Mouse (Mus musculus): ENCODE results near the gene Tjp1. TPM values are rescaled to one million over a fixed set of nuclear protein-coding genes. Genes with fewer than 3 reads are reported as not detected.

Tjp1 gene
- polyA plus RNA-seq, 1 experiment from 2014 or later: 21.7 TPM

DNA sequence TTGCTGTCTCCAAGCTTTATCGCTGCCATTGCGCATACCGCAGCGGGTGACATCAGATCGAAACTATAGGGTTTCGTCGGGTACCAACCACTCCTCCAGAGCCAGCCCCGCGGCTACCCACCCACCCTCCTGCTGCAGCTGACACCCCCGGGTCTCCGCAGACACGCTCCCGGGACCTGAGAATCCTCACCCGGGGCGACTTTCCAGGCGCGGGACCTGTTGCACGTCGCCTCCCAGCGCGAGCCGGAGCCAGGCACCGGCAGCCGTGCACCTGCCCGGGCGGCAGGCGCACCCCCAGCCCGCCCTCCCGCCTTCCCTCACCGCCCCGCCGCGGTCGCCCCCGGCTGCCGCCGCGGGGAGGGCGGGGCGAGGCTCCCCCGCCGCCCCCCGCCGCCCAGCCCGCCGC is 157.2 kb downstream of the Tjp1 start:
- WGBS: 1% methylated on average over 34 of the region's 46 CpGs
- Histone ChIP-seq H3K4me3 (ENCODE audit: low read depth, low read length) (peak overlapping the region; percentile 93), H3K36me3 (ENCODE audit: control insufficient read depth, insufficient read depth, low read length) (no peaks in the 10 kb centered on the region), H3K9me3 (ENCODE audit: control insufficient read depth, low read length) (no peaks in the 10 kb centered on the region), H3K27ac (ENCODE audit: low read depth, low read length) (peak overlapping the region; percentile 75), H3K4me2 (peak overlapping the region; percentile 61), H3K4me1 (ENCODE audit: control insufficient read depth, insufficient read depth, low read length) (peaks cover 15% of the 10 kb centered on the region), H3K9ac (ENCODE audit: low read length) (peak overlapping the region; percentile 82), H3K27me3 (ENCODE audit: control insufficient read depth, insufficient read depth, low read length) (no peaks in the 10 kb centered on the region)
- DNase-seq (ENCODE audit: low spot score, missing footprints) (peak; percentile 94), ATAC-seq (ENCODE audit: low FRiP score) (no peak; the same call in none of the 2 replicates)

DNA sequence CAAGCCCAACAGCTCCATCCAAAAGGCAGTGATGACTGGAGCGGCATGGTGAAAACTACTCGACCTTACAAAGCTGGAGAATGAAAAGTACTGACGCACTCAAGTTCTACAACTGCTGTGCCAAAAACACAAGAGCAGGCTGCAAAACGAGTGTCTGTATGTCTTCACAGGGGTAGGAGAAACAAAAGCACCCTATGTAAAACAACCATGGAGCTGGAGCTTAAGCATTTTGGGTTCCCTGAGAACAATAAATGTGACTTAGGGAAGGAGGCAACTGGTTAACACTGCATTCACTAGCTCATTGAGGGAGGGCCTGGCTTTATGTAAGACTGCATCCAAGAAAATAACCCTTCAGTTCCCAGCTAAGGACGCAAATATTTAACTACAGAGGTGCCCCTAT is 158.5 kb downstream of the Tjp1 start:
- peak overlapping the region; percentile 46 for H3K4me2 ChIP-seq
- peak overlapping the region; percentile 37; the same call in 1 of the 2 replicates for H3K9ac ChIP-seq (ENCODE audit: low read length)
- H3K4me3 ChIP-seq (ENCODE audit: low read depth, low read length): peak overlapping the region; percentile 13
- DNase-seq (ENCODE audit: low spot score, missing footprints) (no peak), ATAC-seq (ENCODE audit: low FRiP score) (no peak)
- H3K4me1 ChIP-seq (ENCODE audit: control insufficient read depth, insufficient read depth, low read length): peaks cover 15% of the 10 kb centered on the region
- WGBS: 17% methylated on average over 5 of the region's 5 CpGs
- no peak overlapping the region for H3K27ac ChIP-seq (ENCODE audit: low read depth, low read length)
- H3K9me3 ChIP-seq (ENCODE audit: control insufficient read depth, low read length): no peaks in the 10 kb centered on the region
- H3K27me3 ChIP-seq (ENCODE audit: control insufficient read depth, insufficient read depth, low read length): no peaks in the 10 kb centered on the region
- H3K36me3 ChIP-seq (ENCODE audit: control insufficient read depth, insufficient read depth, low read length): no peaks in the 10 kb centered on the region

DNA sequence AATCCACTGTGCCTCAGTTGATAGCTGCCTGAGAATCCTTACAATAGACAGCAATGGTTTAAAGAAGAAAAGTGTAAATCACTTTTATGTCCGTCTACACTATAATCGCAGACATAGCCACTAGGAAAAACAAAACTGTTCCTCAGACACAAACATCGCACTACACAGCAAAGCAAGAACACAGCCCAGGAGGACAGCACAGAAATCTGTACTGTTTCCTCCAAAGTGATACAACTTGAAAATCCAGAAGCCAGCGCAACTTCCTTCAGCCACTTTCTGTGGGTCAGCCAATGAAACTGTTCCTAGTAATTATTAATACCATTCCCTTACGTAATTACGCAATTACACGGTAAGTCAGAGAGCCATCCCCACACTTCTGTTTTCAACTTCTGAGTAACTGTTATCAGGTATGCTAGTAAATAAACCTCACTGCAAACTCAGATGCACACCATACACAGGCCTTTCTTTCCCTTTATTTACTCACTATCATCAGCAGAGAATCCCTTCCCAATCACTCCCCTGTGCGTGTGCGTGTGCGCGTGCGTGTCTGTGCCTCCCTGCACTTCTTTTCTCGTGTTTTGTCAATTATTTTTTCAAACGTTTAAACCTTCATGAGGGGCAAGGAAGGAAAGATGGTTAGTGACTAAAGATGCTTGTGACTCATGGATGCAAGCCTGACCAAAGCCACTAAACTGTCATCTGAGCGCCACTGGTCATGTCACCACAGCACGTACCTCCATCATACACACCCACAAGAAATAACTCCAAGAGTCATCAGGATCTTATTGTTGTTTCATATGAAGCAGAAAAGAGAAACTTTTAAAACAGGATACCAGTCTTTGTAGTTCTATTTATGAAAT is 160.0 kb downstream of the Tjp1 start:
- no peaks in the 10 kb centered on the region for H3K9me3 ChIP-seq (ENCODE audit: control insufficient read depth, low read length)
- H3K4me2 ChIP-seq: no peak overlapping the region
- ATAC-seq (ENCODE audit: low FRiP score) (no peak), DNase-seq (ENCODE audit: low spot score, missing footprints) (peak; percentile 68)
- no peaks in the 10 kb centered on the region for H3K27me3 ChIP-seq (ENCODE audit: control insufficient read depth, insufficient read depth, low read length)
- H3K27ac ChIP-seq (ENCODE audit: low read depth, low read length): no peak overlapping the region
- no peak overlapping the region for H3K4me3 ChIP-seq (ENCODE audit: low read depth, low read length)
- no peak overlapping the region for H3K9ac ChIP-seq (ENCODE audit: low read length)
- WGBS: 86% methylated on average over 16 of the region's 16 CpGs
- H3K4me1 ChIP-seq (ENCODE audit: control insufficient read depth, insufficient read depth, low read length): peaks cover 15% of the 10 kb centered on the region
- no peaks in the 10 kb centered on the region for H3K36me3 ChIP-seq (ENCODE audit: control insufficient read depth, insufficient read depth, low read length)

DNA sequence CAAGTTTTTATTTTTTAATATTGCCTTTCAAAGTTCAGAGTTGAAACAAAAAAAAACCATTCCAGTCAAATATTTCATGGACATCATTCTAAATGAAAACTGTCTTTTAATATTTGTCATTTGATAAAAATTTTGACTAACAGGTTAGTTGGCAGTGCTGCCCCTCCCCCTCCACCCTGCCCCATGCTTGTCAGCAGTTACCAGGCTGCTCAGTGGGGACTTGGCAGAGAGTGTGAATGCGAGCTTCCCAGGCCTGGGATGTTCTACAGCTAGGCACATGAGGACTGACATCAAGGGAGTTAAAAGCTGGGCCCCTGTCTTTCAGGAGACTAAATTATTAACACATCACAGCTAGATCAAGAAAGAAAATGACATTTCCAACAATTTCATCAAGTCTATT is 161.4 kb downstream of the Tjp1 start:
- DNase-seq (ENCODE audit: low spot score, missing footprints): no peak
- H3K27me3 ChIP-seq (ENCODE audit: control insufficient read depth, insufficient read depth, low read length): no peaks in the 10 kb centered on the region
- WGBS: 4% methylated on average over 1 of the region's 1 CpGs

DNA sequence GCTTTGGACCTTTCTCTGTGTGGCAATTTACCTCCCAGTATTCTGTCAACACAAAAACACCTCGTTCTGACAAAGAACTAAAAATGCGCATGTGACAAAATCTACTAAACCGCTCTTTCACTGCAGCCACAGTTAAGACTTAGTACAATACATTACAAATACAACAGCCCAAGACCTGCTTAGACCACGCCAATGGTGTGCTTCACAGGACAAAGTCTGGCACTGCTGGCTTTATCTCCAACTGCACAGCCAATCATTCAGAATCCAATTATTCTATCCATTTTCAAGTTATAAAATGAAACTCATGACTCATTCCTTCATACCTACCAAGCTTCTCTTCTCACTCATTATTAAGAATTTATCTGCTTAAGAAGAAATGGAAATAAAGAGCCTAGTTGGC is 162.0 kb downstream of the Tjp1 start:
- WGBS: 79% methylated on average over 4 of the region's 4 CpGs
- Histone ChIP-seq H3K27ac (ENCODE audit: low read depth, low read length) (no peak overlapping the region), H3K4me3 (ENCODE audit: low read depth, low read length) (no peak overlapping the region), H3K27me3 (ENCODE audit: control insufficient read depth, insufficient read depth, low read length) (no peaks in the 10 kb centered on the region), H3K9me3 (ENCODE audit: control insufficient read depth, low read length) (no peaks in the 10 kb centered on the region), H3K4me2 (no peak overlapping the region), H3K4me1 (ENCODE audit: control insufficient read depth, insufficient read depth, low read length) (peaks cover 15% of the 10 kb centered on the region), H3K36me3 (ENCODE audit: control insufficient read depth, insufficient read depth, low read length) (no peaks in the 10 kb centered on the region), H3K9ac (ENCODE audit: low read length) (no peak overlapping the region)
- ATAC-seq (ENCODE audit: low FRiP score) (no peak), DNase-seq (ENCODE audit: low spot score, missing footprints) (no peak)

More for the DNA sequence above, 161.4 kb downstream of the Tjp1 start:
- Histone ChIP-seq H3K4me3 (ENCODE audit: low read depth, low read length) (no peak overlapping the region), H3K27ac (ENCODE audit: low read depth, low read length) (no peak overlapping the region), H3K9me3 (ENCODE audit: control insufficient read depth, low read length) (no peaks in the 10 kb centered on the region), H3K9ac (ENCODE audit: low read length) (no peak overlapping the region), H3K36me3 (ENCODE audit: control insufficient read depth, insufficient read depth, low read length) (no peaks in the 10 kb centered on the region), H3K4me2 (no peak overlapping the region), H3K4me1 (ENCODE audit: control insufficient read depth, insufficient read depth, low read length) (peaks cover 15% of the 10 kb centered on the region)
- ATAC-seq (ENCODE audit: low FRiP score): no peak

DNA sequence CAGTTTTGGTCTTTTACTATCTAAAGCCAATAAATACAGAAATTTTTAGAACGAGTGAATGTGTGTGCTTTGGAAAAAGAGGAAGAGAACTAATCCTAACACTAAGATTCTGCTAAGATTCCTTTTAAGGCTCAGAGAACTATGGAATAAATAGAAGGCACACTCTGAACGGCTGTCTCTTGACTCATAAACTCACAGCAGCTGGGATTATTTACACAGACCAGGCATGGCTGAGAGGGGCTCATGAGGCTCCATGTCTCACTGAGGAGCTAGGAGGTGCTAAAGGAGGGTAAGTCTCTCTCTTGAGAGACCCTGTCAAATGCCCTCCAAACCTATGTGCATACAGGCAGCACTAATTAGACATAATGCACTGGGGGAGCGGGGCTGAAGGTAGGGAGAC is 167.3 kb downstream of the Tjp1 start:
- Histone ChIP-seq H3K36me3 (ENCODE audit: control insufficient read depth, insufficient read depth, low read length) (no peaks in the 10 kb centered on the region), H3K4me3 (ENCODE audit: low read depth, low read length) (no peak overlapping the region), H3K4me2 (no peak overlapping the region), H3K4me1 (ENCODE audit: control insufficient read depth, insufficient read depth, low read length) (peaks cover 3% of the 10 kb centered on the region), H3K9me3 (ENCODE audit: control insufficient read depth, low read length) (no peaks in the 10 kb centered on the region), H3K27ac (ENCODE audit: low read depth, low read length) (no peak overlapping the region), H3K9ac (ENCODE audit: low read length) (no peak overlapping the region), H3K27me3 (ENCODE audit: control insufficient read depth, insufficient read depth, low read length) (no peaks in the 10 kb centered on the region)
- 67% methylated on average over 3 of the region's 3 CpGs for WGBS
- DNase-seq (ENCODE audit: low spot score, missing footprints) (no peak), ATAC-seq (ENCODE audit: low FRiP score) (peak; percentile 42; the same call in 1 of the 2 replicates)

DNA sequence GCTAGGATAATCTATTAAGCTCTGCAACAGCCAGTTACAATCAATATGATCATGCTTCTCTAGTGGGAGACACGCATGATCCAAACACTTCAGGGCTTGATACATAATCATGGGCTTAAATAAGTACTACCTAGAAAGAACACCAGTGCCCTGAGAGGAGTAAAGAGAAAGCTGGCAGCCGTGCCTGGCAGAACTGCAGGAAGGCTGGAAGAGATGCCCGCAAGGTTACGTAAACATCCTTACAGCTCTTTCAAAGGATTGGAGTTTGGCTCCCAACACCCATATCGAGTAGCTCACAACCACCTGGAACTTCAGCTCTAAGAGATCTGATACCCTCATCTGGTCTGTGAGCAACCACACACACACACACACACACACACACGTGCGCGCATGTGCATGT is 167.8 kb downstream of the Tjp1 start:
- Histone ChIP-seq H3K36me3 (ENCODE audit: control insufficient read depth, insufficient read depth, low read length) (no peaks in the 10 kb centered on the region), H3K27me3 (ENCODE audit: control insufficient read depth, insufficient read depth, low read length) (no peaks in the 10 kb centered on the region), H3K27ac (ENCODE audit: low read depth, low read length) (no peak overlapping the region), H3K4me2 (no peak overlapping the region), H3K9me3 (ENCODE audit: control insufficient read depth, low read length) (no peaks in the 10 kb centered on the region), H3K4me3 (ENCODE audit: low read depth, low read length) (no peak overlapping the region), H3K9ac (ENCODE audit: low read length) (no peak overlapping the region), H3K4me1 (ENCODE audit: control insufficient read depth, insufficient read depth, low read length) (peaks cover 3% of the 10 kb centered on the region)
- ATAC-seq (ENCODE audit: low FRiP score): no peak
- DNase-seq (ENCODE audit: low spot score, missing footprints): no peak
- 84% methylated on average over 8 of the region's 8 CpGs for WGBS

DNA sequence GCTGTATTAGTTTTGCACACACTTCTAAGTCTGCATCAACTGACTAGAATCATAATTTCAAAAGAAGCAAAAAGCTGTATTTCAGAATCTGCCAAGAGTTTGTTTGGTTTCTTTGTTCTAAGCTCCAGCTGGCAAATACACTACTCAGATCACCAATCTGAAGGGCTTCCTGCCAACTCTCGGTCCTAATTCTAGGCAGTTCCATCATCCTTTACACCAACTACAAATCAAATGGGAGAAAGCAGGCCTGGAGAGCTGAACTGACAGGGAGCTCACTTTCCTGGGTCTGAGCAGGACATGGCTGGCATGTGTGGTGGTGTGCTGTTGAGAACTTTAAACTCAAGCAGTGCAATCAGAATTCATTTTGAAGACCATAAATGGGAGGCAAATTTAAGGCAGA is 170.0 kb downstream of the Tjp1 start:
- H3K9me3 ChIP-seq (ENCODE audit: control insufficient read depth, low read length): no peaks in the 10 kb centered on the region
- no peak overlapping the region for H3K27ac ChIP-seq (ENCODE audit: low read depth, low read length)
- no peak overlapping the region for H3K4me2 ChIP-seq
- H3K4me3 ChIP-seq (ENCODE audit: low read depth, low read length): no peak overlapping the region
- H3K4me1 ChIP-seq (ENCODE audit: control insufficient read depth, insufficient read depth, low read length): peaks cover 3% of the 10 kb centered on the region
- DNase-seq (ENCODE audit: low spot score, missing footprints) (peak; percentile 39), ATAC-seq (ENCODE audit: low FRiP score) (no peak)
- H3K9ac ChIP-seq (ENCODE audit: low read length): no peak overlapping the region
- WGBS: 76% methylated on average over 1 of the region's 1 CpGs
- no peaks in the 10 kb centered on the region for H3K36me3 ChIP-seq (ENCODE audit: control insufficient read depth, insufficient read depth, low read length)
- H3K27me3 ChIP-seq (ENCODE audit: control insufficient read depth, insufficient read depth, low read length): no peaks in the 10 kb centered on the region

DNA sequence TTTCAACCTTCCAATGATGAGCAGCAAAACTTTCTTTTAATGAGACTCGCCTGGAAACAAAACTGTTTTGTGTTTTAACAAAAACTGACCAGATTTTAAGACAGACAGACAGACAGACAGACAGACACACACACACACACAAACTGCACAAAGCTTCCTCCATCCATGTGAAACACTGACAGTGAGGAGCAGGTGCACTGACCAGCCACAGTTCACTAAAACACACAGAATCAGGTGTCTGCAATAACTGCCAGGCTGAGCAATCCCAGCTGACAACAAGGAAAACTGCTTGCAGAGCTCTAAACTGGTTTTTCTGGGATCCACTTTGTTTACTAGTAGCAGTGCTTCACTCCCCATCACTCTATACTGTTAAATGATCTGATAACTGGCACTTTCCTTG is 171.4 kb downstream of the Tjp1 start:
- Histone ChIP-seq H3K36me3 (ENCODE audit: control insufficient read depth, insufficient read depth, low read length) (no peaks in the 10 kb centered on the region), H3K4me1 (ENCODE audit: control insufficient read depth, insufficient read depth, low read length) (peaks cover 3% of the 10 kb centered on the region), H3K27me3 (ENCODE audit: control insufficient read depth, insufficient read depth, low read length) (no peaks in the 10 kb centered on the region), H3K9me3 (ENCODE audit: control insufficient read depth, low read length) (no peaks in the 10 kb centered on the region), H3K9ac (ENCODE audit: low read length) (no peak overlapping the region), H3K4me2 (no peak overlapping the region), H3K4me3 (ENCODE audit: low read depth, low read length) (no peak overlapping the region), H3K27ac (ENCODE audit: low read depth, low read length) (no peak overlapping the region)
- ATAC-seq (ENCODE audit: low FRiP score) (no peak), DNase-seq (ENCODE audit: low spot score, missing footprints) (no peak)
- WGBS: 84% methylated on average over 1 of the region's 1 CpGs
